Mouse (Mus musculus): ENCODE measurements around the gene 4930470P17Rik. TPM values are rescaled to one million over a fixed set of nuclear protein-coding genes. Genes with fewer than 3 reads are reported as not detected.

4930470P17Rik gene
- polyA plus RNA-seq, 1 experiment from 2014 or later, result not detected

GRCm38 (mm10) chr2:170534803-170535174 is 67.0 kb downstream of the 4930470P17Rik start:
- TF ChIP-seq CTCF (IDR thresholded peaks at IDR 0.05; ENCODE audit: low read depth), result no peak
- no peaks in the 10 kb centered on the region for H3K36me3 ChIP-seq (ENCODE audit: insufficient read depth, low read length)
- H3K4me2 ChIP-seq (ENCODE audit: low read length), result no peak overlapping the region
- DNase-seq (ENCODE audit: low spot score) (no peak), ATAC-seq (replicated peaks; ENCODE audit: low FRiP score, low read depth) (no peak)
- H3K9ac ChIP-seq (ENCODE audit: low read depth, low read length), result no peak overlapping the region
- H3K27me3 ChIP-seq (ENCODE audit: insufficient read depth, low read length), result no peaks in the 10 kb centered on the region
- no peaks in the 10 kb centered on the region for H3K9me3 ChIP-seq (replicated peaks; ENCODE audit: low read length)
- no peak overlapping the region for H3K27ac ChIP-seq
- no peak overlapping the region for H3K4me3 ChIP-seq (replicated peaks; ENCODE audit: low read depth, low read length)
- WGBS, result 88% methylated on average over 11 of the region's 11 CpGs
- no peaks in the 10 kb centered on the region for H3K4me1 ChIP-seq (replicated peaks; ENCODE audit: insufficient read depth, low read length)

GRCm38 (mm10) chr2:170534116-170534802 is 67.6 kb downstream of the 4930470P17Rik start:
- 47% methylated on average over 6 of the region's 12 CpGs for WGBS
- TF ChIP-seq CTCF (IDR thresholded peaks at IDR 0.05; ENCODE audit: low read depth), result no peak
- H3K27ac ChIP-seq, result no peak overlapping the region

GRCm38 (mm10) chr2:170530256-170530655 is 71.6 kb downstream of the 4930470P17Rik start:
- H3K9me3 ChIP-seq (replicated peaks; ENCODE audit: low read length), result no peaks in the 10 kb centered on the region
- TF ChIP-seq CTCF (IDR thresholded peaks at IDR 0.05; ENCODE audit: low read depth), result no peak
- 93% methylated on average over 3 of the region's 3 CpGs for WGBS
- no peaks in the 10 kb centered on the region for H3K4me1 ChIP-seq (replicated peaks; ENCODE audit: insufficient read depth, low read length)
- no peak for DNase-seq (ENCODE audit: low spot score)
- H3K4me2 ChIP-seq (ENCODE audit: low read length), result no peak overlapping the region
- no peaks in the 10 kb centered on the region for H3K27me3 ChIP-seq (ENCODE audit: insufficient read depth, low read length)
- H3K36me3 ChIP-seq (ENCODE audit: insufficient read depth, low read length), result no peaks in the 10 kb centered on the region
- no peak overlapping the region for H3K27ac ChIP-seq
- H3K4me3 ChIP-seq (replicated peaks; ENCODE audit: low read depth, low read length), result no peak overlapping the region
- H3K9ac ChIP-seq (ENCODE audit: low read depth, low read length), result no peak overlapping the region
- ATAC-seq (replicated peaks; ENCODE audit: low FRiP score, low read depth), result no peak

More at GRCm38 (mm10) chr2:170534116-170534802, 67.6 kb downstream of the 4930470P17Rik start:
- no peaks in the 10 kb centered on the region for H3K27me3 ChIP-seq (ENCODE audit: insufficient read depth, low read length)
- H3K4me3 ChIP-seq (replicated peaks; ENCODE audit: low read depth, low read length), result no peak overlapping the region
- DNase-seq (ENCODE audit: low spot score), result no peak
- H3K4me1 ChIP-seq (replicated peaks; ENCODE audit: insufficient read depth, low read length), result no peaks in the 10 kb centered on the region
- H3K9me3 ChIP-seq (replicated peaks; ENCODE audit: low read length), result no peaks in the 10 kb centered on the region
- H3K36me3 ChIP-seq (ENCODE audit: insufficient read depth, low read length), result no peaks in the 10 kb centered on the region
- no peak overlapping the region for H3K4me2 ChIP-seq (ENCODE audit: low read length)
- no peak for ATAC-seq (replicated peaks; ENCODE audit: low FRiP score, low read depth)
- no peak overlapping the region for H3K9ac ChIP-seq (ENCODE audit: low read depth, low read length)

- 90% methylated on average over 7 of the region's 7 CpGs for WGBS
These were observed 72.1 kb downstream of the 4930470P17Rik start for GRCm38 (mm10) chr2:170529766-170530165.

More at GRCm38 (mm10) chr2:170529766-170530165, 72.1 kb downstream of the 4930470P17Rik start:
- Histone ChIP-seq H3K9ac (ENCODE audit: low read depth, low read length) (no peak overlapping the region), H3K9me3 (replicated peaks; ENCODE audit: low read length) (no peaks in the 10 kb centered on the region), H3K4me2 (ENCODE audit: low read length) (no peak overlapping the region), H3K4me1 (replicated peaks; ENCODE audit: insufficient read depth, low read length) (no peaks in the 10 kb centered on the region), H3K27me3 (ENCODE audit: insufficient read depth, low read length) (no peaks in the 10 kb centered on the region), H3K36me3 (ENCODE audit: insufficient read depth, low read length) (no peaks in the 10 kb centered on the region), H3K27ac (no peak overlapping the region), H3K4me3 (replicated peaks; ENCODE audit: low read depth, low read length) (no peak overlapping the region)
- DNase-seq (ENCODE audit: low spot score) (no peak), ATAC-seq (replicated peaks; ENCODE audit: low FRiP score, low read depth) (no peak)
- no peak for TF ChIP-seq CTCF (IDR thresholded peaks at IDR 0.05; ENCODE audit: low read depth)

Other genes with a start within 250 kb of the 4930470P17Rik start
- gene Bcas1, start 174.2 kb downstream of the 4930470P17Rik start, polyA plus RNA-seq (2015; fragmentation: Nextera tagmentation; extraction: Ambion mirVana), result 0.61 and 0.94 TPM in 2 replicates
- 105 and 113 TPM in 2 replicates for gene Pfdn4, start 105.6 kb downstream of the 4930470P17Rik start, polyA plus RNA-seq (2015; fragmentation: Nextera tagmentation; extraction: Ambion mirVana)
- gene Cyp24a1, start 104.9 kb downstream of the 4930470P17Rik start, polyA plus RNA-seq (2015; fragmentation: Nextera tagmentation; extraction: Ambion mirVana), result 7.4 TPM in 2 replicates
- gene Dok5, start 129.8 kb upstream of the 4930470P17Rik start, polyA plus RNA-seq (2015; fragmentation: Nextera tagmentation; extraction: Ambion mirVana), result 0.45 and 0.66 TPM in 2 replicates

All from kidney, postnatal 0 days (tissue).